Mouse (Mus musculus) liver, adult 10 weeks (tissue): ENCODE results near the gene Kcna1. TPM values are rescaled to one million over a fixed set of nuclear protein-coding genes. Genes with fewer than 3 reads are reported as not detected.

Experiments
- polyA plus RNA-seq: library from polyadenylated mRNA; stranded (reverse); fragments of 350-450 nt; fragmentation: Illumina TruSeq; extraction: RNeasy Lipid Tissue Mini Kit (QIAGEN cat#74804); gene quantifications from one replicate; pipeline ENCODE4 v1.2.3, GENCODE M21; 2014; ENCODE audit warnings: low read depth, low replicate concordance

Kcna1 gene
- polyA plus RNA-seq = not detected

DNA sequence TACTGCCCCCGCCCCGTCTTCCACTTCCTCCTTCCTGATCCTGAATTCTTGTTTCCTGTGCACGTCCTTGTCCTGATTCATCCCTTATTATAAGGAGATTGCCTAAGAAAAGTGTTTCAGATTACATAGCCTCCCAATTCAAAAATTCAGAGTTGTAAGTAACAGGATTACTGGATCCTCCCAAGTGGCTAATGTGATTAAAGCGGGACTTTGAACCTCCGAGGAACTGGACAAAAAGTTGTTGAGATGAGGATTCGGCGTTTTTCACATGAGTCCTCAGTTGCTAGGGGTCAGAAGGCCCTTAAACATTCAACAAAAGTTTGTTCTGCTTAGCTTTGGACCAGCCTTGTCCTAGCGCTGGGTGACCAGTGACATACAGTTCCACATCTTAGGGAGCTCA is at the start of gene Kcna1:
Kcna1 (minus strand) TSS at position 4 of the 400 bp plus-strand sequence.

Other genes with a start within 250 kb of the Kcna1 start
- not detected for gene Kcna5, start 111.0 kb downstream of the Kcna1 start, polyA plus RNA-seq
- not detected for gene Kcna6, start 94.3 kb upstream of the Kcna1 start, polyA plus RNA-seq
- gene Ndufa9, start 202.8 kb upstream of the Kcna1 start, polyA plus RNA-seq = 105 TPM
- gene Akap3, start 206.7 kb upstream of the Kcna1 start, polyA plus RNA-seq = not detected